Mouse (Mus musculus) CD4-positive, CD25-positive, alpha-beta regulatory T cell, adult 4 months (primary cell): ENCODE measurements around the gene Fignl1. TPM values are rescaled to one million over a fixed set of nuclear protein-coding genes. Genes with fewer than 3 reads are reported as not detected.

Experiments
- ATAC-seq: one replicate; pipeline ENCODE4 v1.8.0; 2017
- polyA plus RNA-seq, 2 experiments: library from polyadenylated mRNA; unstranded; fragments of 100-300 nt; shearing (Covaris generic); gene quantifications; one replicate each; pipeline ENCODE4 v1.2.1; 2017

Gene Fignl1
- polyA plus RNA-seq, 2 experiments from 2014 or later = 8.3 to 13.4 TPM

DNA sequence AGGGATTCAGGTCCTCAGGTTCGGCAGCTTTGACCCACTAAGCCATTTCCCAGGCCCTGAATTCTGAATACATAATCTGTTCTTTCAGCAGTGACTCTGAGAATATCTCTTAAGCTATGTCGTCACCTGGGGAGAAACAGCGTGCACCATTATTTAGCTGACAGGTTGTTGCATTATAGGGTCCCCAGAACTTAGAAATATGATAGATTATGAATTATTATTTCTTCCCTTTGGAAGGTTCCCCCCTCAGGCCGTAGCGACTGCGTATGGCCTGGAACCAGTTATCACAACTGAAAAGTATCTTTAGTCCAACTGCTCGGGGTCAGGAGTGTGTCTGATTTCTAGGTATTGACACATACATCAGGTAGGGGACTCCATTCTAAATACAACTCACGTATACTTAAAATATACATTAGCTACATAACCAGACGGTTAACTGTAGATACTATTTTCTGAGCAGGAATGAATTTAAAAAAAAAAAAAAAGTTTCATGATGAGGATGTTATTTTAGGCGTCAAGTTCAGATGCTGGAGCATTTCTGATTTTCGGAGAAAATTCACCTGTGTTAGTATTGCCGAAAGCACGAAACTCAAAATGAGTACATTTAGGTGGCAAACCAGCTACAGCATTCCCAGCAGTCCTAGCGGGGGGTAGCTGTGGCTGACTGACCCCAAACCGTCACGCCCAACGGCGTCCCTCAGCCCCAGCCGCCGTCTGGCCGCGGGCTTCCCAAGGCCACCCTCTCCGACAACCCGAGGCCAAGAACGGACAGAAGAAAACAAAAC is 535 bp downstream of the Fignl1 start:
- no peak for ATAC-seq

- no peak for ATAC-seq
These were observed 2.8 kb downstream of the Fignl1 start for GRCm38 (mm10) chr11:11805951-11806350.

DNA sequence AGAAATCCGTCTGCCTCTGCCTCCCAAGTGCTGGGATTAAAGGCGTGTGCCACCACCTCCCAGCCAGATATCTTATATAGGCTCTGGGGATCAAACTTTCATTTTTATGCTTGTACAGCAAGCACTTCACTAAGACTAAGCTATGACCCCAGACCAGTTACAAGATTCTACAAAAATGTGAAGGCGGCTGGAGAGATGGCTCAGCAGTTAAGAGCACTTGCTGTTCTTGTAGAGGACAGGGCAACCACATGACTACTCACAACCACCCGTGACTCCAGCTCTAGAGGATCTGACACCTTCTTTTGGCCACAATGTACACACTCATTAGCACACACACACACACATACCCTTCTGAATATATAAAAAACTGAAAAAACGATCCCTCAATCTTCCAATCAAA is 4.3 kb downstream of the Fignl1 start:
- no peak for ATAC-seq

DNA sequence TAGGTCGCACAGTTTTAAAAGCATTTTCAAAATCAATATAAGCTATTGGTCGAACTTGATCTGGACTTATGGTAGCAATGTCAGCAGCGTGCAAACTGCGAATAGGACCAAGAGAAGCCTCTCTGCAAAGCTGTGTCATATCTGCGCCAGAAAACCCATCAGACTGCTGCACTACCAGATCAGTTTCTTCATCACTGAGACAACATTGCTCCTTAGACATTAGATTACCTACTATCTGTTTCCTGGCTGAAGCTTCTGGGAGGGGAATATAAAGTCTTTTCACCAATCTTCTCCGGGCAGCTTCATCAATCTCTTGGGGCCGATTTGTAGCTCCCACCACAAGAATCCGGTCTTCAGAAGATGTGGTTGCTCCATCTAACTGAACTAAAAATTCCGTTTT is 7.7 kb downstream of the Fignl1 start:
- ATAC-seq = no peak

GRCm38 (mm10) chr11:11800304-11800703 is 8.5 kb downstream of the Fignl1 start:
- ATAC-seq = no peak

- no peak for ATAC-seq
These were observed 10.1 kb downstream of the Fignl1 start for GRCm38 (mm10) chr11:11798690-11799089.

DNA sequence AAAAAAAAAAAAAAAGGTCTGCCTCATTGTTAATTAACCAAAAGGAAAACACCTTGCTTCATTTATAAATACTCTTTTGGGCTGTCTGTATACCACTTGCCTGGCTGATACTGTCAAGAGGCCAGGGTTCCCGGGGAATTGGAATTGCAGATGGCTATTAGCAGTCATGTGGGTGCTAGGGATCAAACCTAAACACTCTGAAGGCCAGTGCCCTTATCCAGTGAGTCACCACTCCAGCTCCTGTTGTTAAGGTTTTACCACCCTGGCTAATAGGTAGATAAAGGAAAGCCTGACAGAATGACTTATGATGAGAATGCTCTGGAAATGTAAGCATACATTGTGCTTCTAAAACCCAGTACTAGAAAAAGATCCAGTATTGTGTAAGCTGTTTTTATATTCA is 14.1 kb downstream of the Fignl1 start:
- ATAC-seq = no peak

DNA sequence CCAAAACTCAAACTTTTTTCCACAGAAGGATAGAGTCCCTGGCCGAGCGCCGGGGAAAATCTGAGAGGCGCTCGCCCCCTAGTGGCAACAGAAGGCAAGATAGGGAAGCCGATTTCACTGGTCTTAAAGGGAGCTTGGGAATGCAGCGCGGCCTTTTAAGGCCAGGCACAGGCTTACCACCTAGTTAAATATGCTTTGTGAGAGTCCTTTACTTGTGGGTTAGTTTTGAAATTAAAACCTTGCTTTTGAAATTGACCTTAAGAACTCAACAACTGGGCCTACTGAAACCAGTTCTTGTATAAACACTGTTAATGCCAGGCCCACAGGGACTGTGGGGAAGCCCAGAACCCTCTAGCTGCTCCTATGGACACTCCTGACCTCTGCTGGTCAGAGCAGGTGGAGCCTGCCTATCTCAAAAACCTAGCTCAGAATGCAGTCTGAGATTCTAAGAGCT is 20.2 kb downstream of the Fignl1 start:
- ATAC-seq = peak; percentile 93

GRCm38 (mm10) chr11:11785457-11785856 is 23.3 kb downstream of the Fignl1 start:
- ATAC-seq = no peak

GRCm38 (mm10) chr11:11781728-11782127 is 27.0 kb downstream of the Fignl1 start:
- ATAC-seq = no peak

DNA sequence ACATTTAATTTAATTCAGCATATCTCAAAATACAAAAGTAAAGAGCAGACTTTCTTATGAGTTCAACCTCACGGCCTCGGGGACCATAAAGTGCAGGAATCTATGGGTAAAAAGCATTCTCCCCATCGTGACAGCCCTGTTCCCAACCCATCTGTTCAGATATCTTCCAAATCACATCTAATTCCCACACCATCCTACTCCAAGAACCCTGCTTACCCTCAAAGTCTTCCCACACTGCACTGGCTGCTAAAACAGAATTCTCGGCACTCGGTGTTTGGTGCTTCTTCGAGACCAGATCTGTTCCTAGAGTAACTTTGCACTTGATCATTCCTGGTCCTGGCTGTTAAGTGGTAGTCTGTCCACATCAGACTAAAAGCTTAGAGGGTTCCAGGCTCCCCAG is 30.4 kb downstream of the Fignl1 start:
- ATAC-seq = no peak

DNA sequence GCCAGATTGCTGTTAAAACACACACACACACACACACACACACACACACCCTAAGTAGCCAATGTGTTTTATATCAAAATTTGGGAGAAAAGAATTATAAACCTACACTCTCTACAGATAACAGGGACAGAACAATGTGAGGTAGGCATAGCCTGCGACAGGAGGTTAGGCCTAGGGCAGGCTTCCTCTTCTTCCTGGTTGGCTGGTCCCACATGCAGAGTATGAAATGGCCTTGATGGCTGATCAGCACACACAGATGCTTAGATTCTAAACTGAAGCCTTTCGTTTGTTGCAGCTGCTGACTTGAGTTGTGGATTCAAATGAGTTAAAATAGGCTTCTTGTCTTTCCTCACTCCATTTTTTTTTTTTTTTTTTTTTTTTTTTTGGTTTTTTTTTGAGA is 31.0 kb downstream of the Fignl1 start:
- ATAC-seq = no peak

GRCm38 (mm10) chr11:11777246-11777645 is 31.5 kb downstream of the Fignl1 start:
- ATAC-seq = no peak

GRCm38 (mm10) chr11:11776822-11777174 is 32.0 kb downstream of the Fignl1 start:
- ATAC-seq = no peak

- no peak for ATAC-seq
These were observed 32.5 kb downstream of the Fignl1 start for GRCm38 (mm10) chr11:11776071-11776821.

DNA sequence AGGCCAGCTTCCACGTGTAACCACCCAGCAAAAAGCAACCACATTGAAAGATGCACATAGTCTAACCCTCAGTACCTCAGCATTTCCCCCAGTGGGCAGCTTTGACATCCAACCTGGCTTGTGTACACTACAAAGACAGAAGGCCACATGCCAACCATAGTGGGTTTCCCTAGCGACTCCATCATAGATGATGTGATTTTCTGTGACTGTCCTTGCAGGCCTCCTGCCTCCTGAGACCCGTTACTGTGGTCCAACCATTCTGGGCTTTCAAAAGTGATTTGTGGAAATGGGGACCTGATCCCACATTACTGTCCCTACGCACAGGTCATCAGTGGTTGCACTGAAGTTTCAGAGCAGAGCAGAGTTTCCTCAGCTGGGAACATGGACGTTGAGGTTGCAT is 33.9 kb downstream of the Fignl1 start:
- no peak for ATAC-seq

DNA sequence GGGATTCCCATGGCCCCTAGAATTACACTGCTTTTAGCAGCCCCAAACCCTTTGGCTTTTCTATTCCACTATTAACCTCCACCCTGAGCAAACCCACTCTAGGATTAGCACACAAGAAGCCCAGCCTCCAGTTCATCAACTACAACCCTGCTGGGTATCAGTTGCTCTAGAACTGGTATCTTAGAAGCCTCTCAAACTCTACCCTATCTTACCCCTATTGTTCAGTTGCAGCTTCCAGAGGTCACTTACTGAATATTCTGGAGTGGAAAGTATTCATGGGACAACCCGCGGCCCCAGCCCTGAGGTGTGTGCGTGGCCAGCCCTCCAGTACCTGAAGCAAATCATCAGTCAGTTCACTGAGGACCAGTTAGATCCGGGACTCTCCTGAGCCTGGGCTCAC is 34.4 kb downstream of the Fignl1 start:
- no peak for ATAC-seq

DNA sequence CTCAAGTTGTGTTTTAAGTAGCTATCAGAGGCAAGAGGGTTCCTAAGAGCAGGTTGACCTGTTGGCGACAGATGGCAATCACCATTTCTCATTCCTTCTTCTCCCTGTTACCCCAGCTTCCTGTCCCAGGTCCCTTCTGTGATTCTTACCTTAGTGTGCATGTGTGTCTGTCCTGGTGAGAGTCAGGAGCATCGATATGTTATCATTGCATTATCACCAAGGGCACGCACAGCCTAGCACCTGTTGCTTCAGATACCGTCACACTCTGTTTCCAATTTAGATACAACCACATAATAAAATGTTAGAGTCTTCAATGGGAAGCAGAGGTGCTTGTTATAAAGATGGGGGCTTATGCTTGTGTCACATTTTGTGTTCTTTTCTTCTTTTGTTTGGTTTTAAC is 36.6 kb downstream of the Fignl1 start:
- ATAC-seq = no peak

DNA sequence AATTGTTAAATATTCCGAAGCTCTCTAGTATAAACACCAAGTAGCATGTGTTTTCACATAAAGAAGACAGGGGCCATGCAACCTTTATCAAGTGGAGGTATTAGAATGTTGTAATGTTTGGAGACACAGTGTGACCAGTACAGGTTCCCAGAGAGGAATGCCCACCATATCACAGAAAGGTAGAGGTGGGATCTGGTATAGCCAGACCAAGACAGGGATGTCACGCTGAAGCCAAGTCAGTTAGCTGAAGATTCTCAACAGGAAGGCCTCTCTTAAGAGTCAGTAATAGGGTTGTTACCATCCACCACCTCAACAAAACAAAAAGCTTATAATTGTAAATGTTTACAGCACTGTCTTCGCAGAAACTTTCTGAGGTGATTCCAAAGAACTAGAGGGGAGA is 38.1 kb downstream of the Fignl1 start:
- ATAC-seq = no peak

- no peak for ATAC-seq
These were observed 39.5 kb downstream of the Fignl1 start for GRCm38 (mm10) chr11:11769281-11769680.

DNA sequence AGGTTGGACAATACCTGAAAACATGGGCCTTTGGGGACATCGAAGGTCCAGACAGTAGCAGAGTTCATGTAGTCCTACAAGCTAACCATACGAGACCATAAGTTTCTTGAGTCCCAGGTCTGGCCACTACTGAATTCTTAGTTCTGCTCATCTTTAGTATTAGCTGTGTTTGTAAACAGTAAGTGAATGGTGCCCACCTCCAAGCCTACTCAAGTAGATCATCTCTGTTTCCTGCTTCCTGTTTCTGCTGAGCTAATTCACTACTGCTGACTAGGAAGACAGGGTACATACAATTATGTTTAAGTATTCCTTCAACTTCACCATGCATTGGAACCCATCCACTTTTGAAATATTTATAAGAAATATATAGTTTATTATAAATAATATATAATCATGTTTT is 40.7 kb downstream of the Fignl1 start:
- ATAC-seq = no peak

DNA sequence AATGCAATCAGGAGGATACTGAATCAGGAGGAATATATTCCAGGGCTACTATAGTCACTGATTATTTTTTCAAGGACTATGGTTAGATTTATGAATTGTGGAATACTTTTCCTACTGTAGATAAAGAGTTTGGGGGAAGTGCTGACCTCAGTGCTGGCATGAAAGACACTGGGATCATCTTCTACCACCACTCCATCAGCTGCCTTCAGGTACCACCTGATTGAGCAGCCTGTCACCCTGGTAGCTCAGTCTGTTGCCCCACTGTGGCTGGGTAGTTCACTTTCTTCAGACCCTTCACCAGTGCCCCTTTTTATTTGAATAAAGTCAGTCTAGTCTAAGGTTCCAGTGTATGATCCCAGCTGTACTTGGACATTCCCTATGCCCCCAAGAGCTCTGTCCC is 42.0 kb downstream of the Fignl1 start:
- ATAC-seq = no peak

DNA sequence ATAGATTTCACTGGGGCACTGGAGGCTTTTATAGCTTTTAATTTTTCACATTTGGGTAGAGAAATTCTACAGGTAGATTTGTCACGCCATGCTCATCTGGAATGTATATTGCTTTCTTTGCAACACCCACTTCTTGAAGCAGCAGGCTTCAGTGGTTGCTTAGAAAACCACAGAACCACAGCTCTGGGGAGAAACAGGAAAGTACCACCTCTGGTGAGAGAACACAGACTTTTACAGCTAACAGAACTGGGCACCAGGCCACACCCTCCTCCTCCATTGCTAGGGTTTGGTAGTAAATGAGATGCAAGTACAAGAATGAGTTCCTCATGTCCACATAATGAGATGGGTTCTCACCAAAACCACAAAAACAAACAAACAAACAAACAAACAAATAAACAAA is 42.7 kb downstream of the Fignl1 start:
- peak; percentile 90 for ATAC-seq

GRCm38 (mm10) chr11:11765414-11765813 is 43.3 kb downstream of the Fignl1 start:
- ATAC-seq = peak; percentile 15
